Mouse (Mus musculus): Measurements from ENCODE around the gene Ap1m2. TPM values are rescaled to one million over a fixed set of nuclear protein-coding genes. Genes with fewer than 3 reads are reported as not detected.

The Ap1m2 gene
- polyA plus RNA-seq, 1 experiment, result 2.0 TPM

GRCm38 (mm10) chr9:21287571-21288402 is 24.4 kb downstream of the Ap1m2 start, which contains the start of gene Kri1:
TSS of gene Kri1 (minus strand) at chr9:21287969.
- peaks cover 18% of the 10 kb centered on the region for H3K36me3 ChIP-seq (ENCODE audit: control insufficient read depth, insufficient read depth, low read length)
- no peaks in the 10 kb centered on the region for H3K27me3 ChIP-seq (ENCODE audit: control insufficient read depth, insufficient read depth, low read length)
- TF ChIP-seq POLR2A (IDR thresholded peaks at IDR 0.05; ENCODE audit: low read depth, low read length), result peak; percentile 86
- TF ChIP-seq CTCF (IDR thresholded peaks at IDR 0.05; ENCODE audit: extremely low read depth, insufficient read depth, insufficient read length, insufficient replicate concordance), result no peak
- WGBS, result under 1% methylated on average over 59 of the region's 59 CpGs
- peak within 1 kb of the TSS; percentile 90 for H3K4me3 ChIP-seq (ENCODE audit: extremely low read depth, insufficient read depth, insufficient read length)
- DNase-seq (ENCODE audit: low read depth in 1 of 2, low spot score in 2 of 2), result peak; percentile 94 to 95
- H3K4me1 ChIP-seq (ENCODE audit: control insufficient read depth, insufficient read depth, insufficient read length), result peaks cover 10% of the 10 kb centered on the region; the same call in 1 of the 2 replicates
- peak within 1 kb of the TSS; percentile 94 for H3K27ac ChIP-seq (ENCODE audit: insufficient read depth, low read length)

DNA sequence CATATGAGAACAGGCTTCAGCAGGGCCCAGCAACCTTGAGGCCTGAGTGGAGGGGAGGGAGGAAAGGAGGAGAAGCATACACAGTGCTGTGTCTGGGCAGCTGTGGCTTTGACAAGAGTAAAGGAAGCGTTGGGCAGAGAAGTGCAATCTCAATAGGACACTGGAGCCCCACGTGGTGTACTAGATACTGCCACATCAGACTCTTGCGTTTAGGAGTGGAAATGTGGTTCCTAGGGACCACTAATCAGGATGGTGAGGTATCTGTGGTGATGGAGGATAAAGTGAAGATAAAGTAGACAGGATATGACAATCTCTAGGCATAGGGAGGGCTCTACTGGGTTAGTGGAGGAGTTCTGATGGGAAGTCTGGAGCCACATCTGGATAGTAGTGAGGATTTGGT is 25.4 kb downstream of the Ap1m2 start:
- TF ChIP-seq CTCF (IDR thresholded peaks at IDR 0.05; ENCODE audit: extremely low read depth, insufficient read depth, insufficient read length, insufficient replicate concordance), result no peak
- no peak for TF ChIP-seq POLR2A (IDR thresholded peaks at IDR 0.05; ENCODE audit: low read depth, low read length)
- Histone ChIP-seq H3K27me3 (ENCODE audit: control insufficient read depth, insufficient read depth, low read length) (no peaks in the 10 kb centered on the region), H3K4me3 (ENCODE audit: extremely low read depth, insufficient read depth, insufficient read length) (no peak overlapping the region; the same call in 1 of the 2 replicates), H3K36me3 (ENCODE audit: control insufficient read depth, insufficient read depth, low read length) (peaks cover 22% of the 10 kb centered on the region), H3K27ac (ENCODE audit: insufficient read depth, low read length) (no peak overlapping the region), H3K4me1 (ENCODE audit: control insufficient read depth, insufficient read depth, insufficient read length) (peaks cover 10% of the 10 kb centered on the region; the same call in 1 of the 2 replicates)
- DNase-seq (ENCODE audit: low read depth in 1 of 2, low spot score in 2 of 2), result no peak
- WGBS, result 5% methylated on average over 3 of the region's 3 CpGs

DNA sequence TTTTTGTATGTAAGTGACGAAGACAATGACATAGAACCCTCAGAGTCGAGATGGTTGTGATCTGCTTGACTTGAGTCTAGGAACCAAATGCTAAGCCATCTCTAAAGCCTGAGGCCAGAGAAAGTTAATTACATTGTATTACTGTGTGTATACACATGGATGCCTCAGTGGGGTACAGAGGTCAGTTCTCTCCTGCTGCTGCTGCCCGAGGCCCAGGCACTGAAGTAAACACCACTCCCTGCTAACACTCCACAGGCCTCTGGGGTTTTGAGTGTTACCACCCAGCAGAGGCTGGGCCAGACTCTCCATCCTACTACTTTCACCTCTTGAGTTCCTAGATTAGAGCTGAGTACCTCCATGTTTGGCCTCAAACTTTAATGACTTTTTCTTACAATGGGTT is 28.1 kb downstream of the Ap1m2 start:
- 93% methylated on average over 3 of the region's 3 CpGs for WGBS
- Histone ChIP-seq H3K27me3 (ENCODE audit: control insufficient read depth, insufficient read depth, low read length) (no peaks in the 10 kb centered on the region), H3K36me3 (ENCODE audit: control insufficient read depth, insufficient read depth, low read length) (peaks cover 45% of the 10 kb centered on the region), H3K4me1 (ENCODE audit: control insufficient read depth, insufficient read depth, insufficient read length) (peaks cover 8% of the 10 kb centered on the region; the same call in 1 of the 2 replicates), H3K27ac (ENCODE audit: insufficient read depth, low read length) (no peak overlapping the region), H3K4me3 (ENCODE audit: extremely low read depth, insufficient read depth, insufficient read length) (no peak overlapping the region)
- no peak for TF ChIP-seq CTCF (IDR thresholded peaks at IDR 0.05; ENCODE audit: extremely low read depth, insufficient read depth, insufficient read length, insufficient replicate concordance)
- no peak for TF ChIP-seq POLR2A (IDR thresholded peaks at IDR 0.05; ENCODE audit: low read depth, low read length)
- no peak for DNase-seq (ENCODE audit: low read depth in 1 of 2, low spot score in 2 of 2)

GRCm38 (mm10) chr9:21283591-21283990 is 28.5 kb downstream of the Ap1m2 start:
- Histone ChIP-seq H3K4me1 (ENCODE audit: control insufficient read depth, insufficient read depth, insufficient read length) (peaks cover 5% of the 10 kb centered on the region; the same call in 1 of the 2 replicates), H3K36me3 (ENCODE audit: control insufficient read depth, insufficient read depth, low read length) (peaks cover 46% of the 10 kb centered on the region), H3K27ac (ENCODE audit: insufficient read depth, low read length) (no peak overlapping the region), H3K4me3 (ENCODE audit: extremely low read depth, insufficient read depth, insufficient read length) (no peak overlapping the region), H3K27me3 (ENCODE audit: control insufficient read depth, insufficient read depth, low read length) (no peaks in the 10 kb centered on the region)
- DNase-seq (ENCODE audit: low read depth in 1 of 2, low spot score in 2 of 2), result no peak
- 94% methylated on average over 5 of the region's 5 CpGs for whole genome bisulfite sequencing
- TF ChIP-seq CTCF (IDR thresholded peaks at IDR 0.05; ENCODE audit: extremely low read depth, insufficient read depth, insufficient read length, insufficient replicate concordance), result no peak
- TF ChIP-seq POLR2A (IDR thresholded peaks at IDR 0.05; ENCODE audit: low read depth, low read length), result no peak

DNA sequence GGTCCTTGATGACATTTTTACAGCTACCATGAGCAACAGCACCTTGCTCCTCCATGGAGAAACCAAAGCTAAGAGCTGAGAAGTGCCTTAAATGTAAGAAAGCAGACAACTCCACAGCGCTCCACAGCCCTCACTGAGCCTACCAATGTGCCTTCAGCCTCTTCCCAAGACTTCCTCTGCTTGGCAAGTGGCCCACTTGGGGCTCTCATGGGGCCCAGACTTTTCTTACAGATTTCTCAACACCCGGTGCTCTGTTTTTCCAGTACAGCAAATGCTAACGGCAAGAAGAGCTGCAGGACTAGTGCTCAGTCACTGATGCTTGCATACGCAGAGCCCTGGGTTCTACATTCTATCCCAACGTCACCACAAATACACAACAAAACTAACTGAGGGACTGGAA is 34.4 kb downstream of the Ap1m2 start:
- no peak overlapping the region for H3K4me3 ChIP-seq (ENCODE audit: extremely low read depth, insufficient read depth, insufficient read length)
- no peak overlapping the region for H3K27ac ChIP-seq (ENCODE audit: insufficient read depth, low read length)
- H3K27me3 ChIP-seq (ENCODE audit: control insufficient read depth, insufficient read depth, low read length), result no peaks in the 10 kb centered on the region
- no peak for TF ChIP-seq POLR2A (IDR thresholded peaks at IDR 0.05; ENCODE audit: low read depth, low read length)
- no peak for TF ChIP-seq CTCF (IDR thresholded peaks at IDR 0.05; ENCODE audit: extremely low read depth, insufficient read depth, insufficient read length, insufficient replicate concordance)
- WGBS, result 94% methylated on average over 5 of the region's 5 CpGs
- no peaks in the 10 kb centered on the region for H3K4me1 ChIP-seq (ENCODE audit: control insufficient read depth, insufficient read depth, insufficient read length)
- H3K36me3 ChIP-seq (ENCODE audit: control insufficient read depth, insufficient read depth, low read length), result peaks cover 69% of the 10 kb centered on the region
- DNase-seq (ENCODE audit: low read depth in 1 of 2, low spot score in 2 of 2), result no peak

GRCm38 (mm10) chr9:21276307-21276706 is 35.8 kb downstream of the Ap1m2 start:
- WGBS, result 89% methylated on average over 8 of the region's 8 CpGs
- Histone ChIP-seq H3K4me1 (ENCODE audit: control insufficient read depth, insufficient read depth, insufficient read length) (no peaks in the 10 kb centered on the region), H3K27ac (ENCODE audit: insufficient read depth, low read length) (no peak overlapping the region), H3K27me3 (ENCODE audit: control insufficient read depth, insufficient read depth, low read length) (no peaks in the 10 kb centered on the region), H3K36me3 (ENCODE audit: control insufficient read depth, insufficient read depth, low read length) (peaks cover 71% of the 10 kb centered on the region), H3K4me3 (ENCODE audit: extremely low read depth, insufficient read depth, insufficient read length) (no peak overlapping the region)
- TF ChIP-seq POLR2A (IDR thresholded peaks at IDR 0.05; ENCODE audit: low read depth, low read length), result no peak
- no peak for TF ChIP-seq CTCF (IDR thresholded peaks at IDR 0.05; ENCODE audit: extremely low read depth, insufficient read depth, insufficient read length, insufficient replicate concordance)
- no peak for DNase-seq (ENCODE audit: low read depth in 1 of 2, low spot score in 2 of 2)

DNA sequence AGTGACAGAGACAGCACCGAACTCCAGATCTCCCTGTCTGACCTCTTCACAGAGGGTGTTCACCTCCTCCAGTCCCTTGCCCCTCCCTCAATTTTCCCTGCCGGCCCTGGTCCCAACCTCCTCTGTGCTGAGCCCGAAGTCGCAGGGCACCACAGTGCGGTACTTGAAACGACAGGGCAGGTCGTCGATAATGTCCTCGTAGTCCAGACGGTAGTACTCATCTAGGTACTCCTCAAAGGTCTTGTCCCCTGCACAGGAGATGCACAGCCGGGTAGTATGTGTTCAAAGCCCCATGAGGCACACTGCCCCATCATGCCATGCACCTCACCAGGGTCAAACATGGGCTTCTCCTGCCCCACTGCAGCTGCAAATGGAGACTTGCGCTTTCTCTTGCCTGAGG is 36.4 kb downstream of the Ap1m2 start:
- H3K36me3 ChIP-seq (ENCODE audit: control insufficient read depth, insufficient read depth, low read length), result peaks cover 72% of the 10 kb centered on the region
- WGBS, result 93% methylated on average over 12 of the region's 12 CpGs
- no peak overlapping the region for H3K4me3 ChIP-seq (ENCODE audit: extremely low read depth, insufficient read depth, insufficient read length)
- no peaks in the 10 kb centered on the region for H3K4me1 ChIP-seq (ENCODE audit: control insufficient read depth, insufficient read depth, insufficient read length)
- H3K27ac ChIP-seq (ENCODE audit: insufficient read depth, low read length), result no peak overlapping the region
- no peaks in the 10 kb centered on the region for H3K27me3 ChIP-seq (ENCODE audit: control insufficient read depth, insufficient read depth, low read length)
- no peak for TF ChIP-seq POLR2A (IDR thresholded peaks at IDR 0.05; ENCODE audit: low read depth, low read length)
- TF ChIP-seq CTCF (IDR thresholded peaks at IDR 0.05; ENCODE audit: extremely low read depth, insufficient read depth, insufficient read length, insufficient replicate concordance), result no peak
- DNase-seq (ENCODE audit: low read depth in 1 of 2, low spot score in 2 of 2), result no peak

Measured in spleen, adult 2 months (tissue).